Mouse (Mus musculus): Measurements from ENCODE around the gene Tasp1.
"Not testable (repeated sequence)": the region's sequence is repeated elsewhere in the genome, so short reads cannot be mapped to it uniquely, and the experiment has no call there.

- TF ChIP-seq GATA1 (IDR thresholded peaks at IDR 0.05; ENCODE audit: borderline replicate concordance, low read length); FLI1 (IDR thresholded peaks at IDR 0.05; ENCODE audit: low read length): not testable (repeated sequence)
Observed at GRCm38 (mm10) chr2:139989907-139990306, 76.7 kb downstream of the Tasp1 start.
